Mouse (Mus musculus) limb, embryonic 10.5 days (tissue): Measurements from ENCODE around the gene Ntn1. TPM values are rescaled to one million over a fixed set of nuclear protein-coding genes. Genes with fewer than 3 reads are reported as not detected.

ENCODE experiments used
- DNase-seq: peaks from one replicate; pipeline ENCODE4 v3.0.0-alpha.2; 2017; ENCODE audit warnings: low spot score
- H3K27ac ChIP-seq: fragments of 300-500 bp; sonication (generic); 2 replicates; pipeline ENCODE4 v1.5.1; 2016; ENCODE audit warnings: mild to moderate bottlenecking
- H3K27me3 ChIP-seq: fragments of 300-500 bp; sonication (generic); 2 replicates; pipeline ENCODE4 v1.6.1; 2016; ENCODE audit warnings: low read depth, mild to moderate bottlenecking; ENCODE audit not compliant: poor library complexity, severe bottlenecking
- H3K36me3 ChIP-seq: fragments of 300-500 bp; sonication (generic); 2 replicates; pipeline ENCODE4 v1.6.1; 2016; ENCODE audit warnings: mild to moderate bottlenecking, moderate library complexity
- H3K4me1 ChIP-seq: fragments of 300-500 bp; sonication (generic); 2 replicates; pipeline ENCODE4 v1.6.1; 2016
- H3K4me3 ChIP-seq: fragments of 300-500 bp; sonication (generic); 2 replicates; pipeline ENCODE4 v1.5.1; 2016; ENCODE audit warnings: mild to moderate bottlenecking, moderate library complexity
- H3K9me3 ChIP-seq: fragments of 300-500 bp; sonication (generic); replicated peaks from 2 replicates; pipeline ENCODE4 v1.6.1; 2016; ENCODE audit warnings: mild to moderate bottlenecking
- WGBS: fragments of 180-500 bp; shearing (Covaris S2); methylation state at CpG from one replicate; pipeline ENCODE4 v1.1.7; 2016; 5-methylcytosine and 5-hydroxymethylcytosine counted together
- polyA plus RNA-seq: library from polyadenylated mRNA; unstranded; fragments of >200 nt; fragmentation: Nextera tagmentation; extraction: Ambion mirVana; gene quantifications from 2 replicates; pipeline ENCODE4 v1.2.1, GENCODE M21; 2016

Ntn1 gene
- polyA plus RNA-seq, 1 experiment from 2014 or later = 7.7 TPM

DNA sequence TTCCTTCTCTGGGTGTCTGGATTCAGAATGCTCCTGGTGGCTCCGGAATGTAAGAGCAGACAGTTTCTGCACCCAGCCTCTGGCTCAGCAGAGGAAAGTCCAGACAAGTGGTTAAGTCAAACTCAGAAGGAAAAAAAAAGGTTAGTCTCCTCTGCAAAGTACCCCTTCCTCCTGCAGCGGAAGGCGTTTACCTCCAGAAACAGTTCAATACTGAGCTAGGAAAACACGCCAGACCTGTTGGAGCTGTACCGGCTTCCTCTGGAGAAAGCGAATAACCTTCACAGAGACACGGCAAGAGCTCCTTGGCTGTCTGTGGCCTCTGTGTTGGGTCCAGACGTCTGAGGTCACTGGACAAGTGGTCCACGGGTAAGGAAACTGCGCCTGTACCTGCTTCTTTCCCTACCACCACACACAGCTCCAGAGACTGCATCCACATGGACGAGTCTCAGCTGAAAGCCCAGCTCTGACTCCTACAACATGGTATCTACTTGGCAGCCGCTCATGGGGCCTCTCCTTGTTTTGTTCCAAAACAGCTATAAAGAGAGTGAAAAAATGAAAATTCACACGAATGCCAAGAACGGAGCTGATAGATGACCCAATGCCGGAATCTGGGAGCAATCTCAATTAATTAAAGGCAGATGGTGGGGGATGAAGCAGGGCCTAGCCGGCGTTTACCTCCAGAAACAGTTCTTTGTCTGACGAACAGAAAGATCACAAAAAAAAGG lies 171.5 kb downstream of the Ntn1 start:
- Histone ChIP-seq H3K36me3 (no peaks in the 10 kb centered on the region), H3K4me3 (no peak overlapping the region), H3K4me1 (peaks cover 36% of the 10 kb centered on the region), H3K9me3 (no peaks in the 10 kb centered on the region), H3K27me3 (peaks cover 11% of the 10 kb centered on the region), H3K27ac (peak overlapping the region; percentile 84)
- DNase-seq = peak; percentile 52
- WGBS = 46% methylated on average over 18 of the region's 18 CpGs

DNA sequence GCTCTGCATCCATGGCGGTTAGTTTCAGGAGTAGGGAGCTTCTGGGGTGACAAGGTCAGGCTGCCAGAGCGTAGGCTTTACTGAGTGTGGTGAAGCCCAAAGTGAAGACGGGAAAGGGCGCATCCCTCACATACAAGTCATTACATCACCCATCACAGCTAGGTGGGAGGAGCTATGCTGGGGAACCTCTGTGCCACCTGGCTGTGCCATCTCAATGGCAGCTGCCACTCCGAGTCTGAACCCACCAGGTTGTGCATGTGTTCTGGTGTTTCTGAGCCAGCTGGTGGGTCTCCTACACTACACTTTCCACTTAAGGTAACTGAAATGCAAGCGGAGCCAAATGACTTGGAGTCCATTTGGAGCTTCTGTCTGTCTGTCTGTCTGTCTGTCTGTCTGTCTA lies 172.8 kb downstream of the Ntn1 start:
- H3K27ac ChIP-seq = no peak overlapping the region
- no peaks in the 10 kb centered on the region for H3K9me3 ChIP-seq
- no peaks in the 10 kb centered on the region for H3K36me3 ChIP-seq
- H3K27me3 ChIP-seq = peaks cover 6% of the 10 kb centered on the region; the same call in 1 of the 2 replicates
- DNase-seq = no peak
- 90% methylated on average over 6 of the region's 6 CpGs for WGBS
- H3K4me3 ChIP-seq = no peak overlapping the region
- peaks cover 42% of the 10 kb centered on the region for H3K4me1 ChIP-seq

DNA sequence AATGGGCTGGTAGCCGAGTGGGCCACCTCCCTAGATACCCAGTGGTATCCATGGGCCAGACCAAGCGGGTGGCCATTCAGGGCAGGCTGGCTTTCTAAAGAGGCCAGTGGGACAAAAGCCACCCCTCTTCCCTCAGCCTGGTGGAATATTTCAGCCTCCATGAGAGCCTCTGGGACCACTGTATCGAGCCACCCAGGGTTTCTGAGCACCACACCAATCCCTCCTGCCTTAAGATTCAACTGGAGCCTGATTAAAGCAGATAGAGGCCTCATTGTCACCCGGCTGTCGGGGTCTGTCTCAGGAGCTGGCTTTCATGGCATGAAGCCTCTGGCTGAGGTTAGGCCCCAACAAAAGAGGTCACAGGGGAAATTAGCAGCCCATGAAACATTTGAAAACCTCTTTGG lies 174.0 kb downstream of the Ntn1 start:
- Histone ChIP-seq H3K36me3 (no peaks in the 10 kb centered on the region), H3K27me3 (peaks cover 6% of the 10 kb centered on the region; the same call in 1 of the 2 replicates), H3K4me1 (peaks cover 45% of the 10 kb centered on the region), H3K4me3 (no peak overlapping the region), H3K9me3 (no peaks in the 10 kb centered on the region), H3K27ac (peak overlapping the region; percentile 10)
- no peak for DNase-seq
- WGBS = 74% methylated on average over 5 of the region's 5 CpGs

DNA sequence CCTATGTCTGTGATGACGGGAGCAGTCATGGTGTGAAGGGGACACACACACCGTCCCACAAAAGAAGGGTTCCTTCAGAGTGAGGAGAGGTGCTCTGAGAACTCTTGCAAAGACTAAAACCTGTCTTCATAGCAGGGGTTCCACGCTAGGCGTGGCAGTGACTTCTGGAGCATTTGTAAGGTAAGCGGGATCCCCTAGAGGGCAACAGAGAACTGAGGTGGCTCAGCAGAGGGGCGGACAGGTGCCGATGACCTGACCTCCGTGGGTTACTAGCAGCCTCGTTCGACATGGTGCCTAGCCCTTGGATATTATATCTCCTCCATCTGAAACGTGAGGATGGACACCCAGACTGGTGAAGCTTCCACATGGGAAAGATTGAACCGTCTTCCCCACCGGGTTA lies 177.5 kb downstream of the Ntn1 start:
- H3K27ac ChIP-seq = no peak overlapping the region

DNA sequence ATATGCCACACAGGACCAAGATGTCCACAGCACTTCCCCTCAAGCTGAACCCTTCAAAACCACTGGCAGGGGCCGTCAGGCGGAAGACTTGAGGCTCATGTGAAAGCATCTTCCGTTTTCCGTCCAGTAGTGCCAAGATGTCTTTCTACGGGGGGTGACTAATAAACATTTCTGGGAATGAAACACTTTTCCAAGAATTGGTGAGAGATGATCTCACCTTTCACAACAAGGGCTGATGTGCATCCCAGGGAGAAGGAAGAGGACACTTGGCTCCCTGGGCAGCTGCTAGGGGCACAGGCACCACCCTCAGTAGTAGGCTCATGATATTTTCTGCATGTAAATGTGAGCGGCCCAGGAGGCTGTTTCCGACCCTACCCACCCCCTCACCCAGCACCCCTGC lies 178.4 kb downstream of the Ntn1 start:
- H3K4me3 ChIP-seq = no peak overlapping the region
- WGBS = 92% methylated on average over 7 of the region's 7 CpGs
- H3K27ac ChIP-seq = no peak overlapping the region
- no peaks in the 10 kb centered on the region for H3K9me3 ChIP-seq
- H3K4me1 ChIP-seq = peaks cover 73% of the 10 kb centered on the region
- no peak for DNase-seq
- H3K36me3 ChIP-seq = no peaks in the 10 kb centered on the region
- H3K27me3 ChIP-seq = peaks cover 8% of the 10 kb centered on the region; the same call in 1 of the 2 replicates

More for the DNA sequence above, 177.5 kb downstream of the Ntn1 start:
- Histone ChIP-seq H3K27me3 (peaks cover 6% of the 10 kb centered on the region; the same call in 1 of the 2 replicates), H3K4me3 (no peak overlapping the region), H3K9me3 (no peaks in the 10 kb centered on the region), H3K36me3 (no peaks in the 10 kb centered on the region), H3K4me1 (peaks cover 63% of the 10 kb centered on the region)
- 59% methylated on average over 13 of the region's 13 CpGs for WGBS
- DNase-seq = no peak

DNA sequence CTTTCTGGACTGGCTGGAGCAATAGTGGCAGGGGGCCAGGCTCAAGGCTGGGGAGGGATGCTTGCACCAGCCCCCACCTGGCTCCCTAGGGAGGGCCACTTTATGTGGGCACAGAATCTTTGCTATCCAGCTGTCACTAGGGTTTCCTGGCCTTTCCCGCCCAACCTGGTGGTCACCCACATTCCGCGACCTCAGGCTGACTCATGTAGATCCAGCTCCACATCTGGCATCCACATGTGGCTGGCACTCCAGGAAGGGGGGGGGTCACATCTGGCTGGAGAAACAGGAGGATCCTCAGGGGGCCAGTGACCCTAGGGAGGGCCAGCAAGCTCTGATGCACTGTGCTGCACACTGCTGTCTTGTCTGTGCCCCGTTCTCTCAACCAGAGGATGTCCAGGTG lies 179.9 kb downstream of the Ntn1 start:
- Histone ChIP-seq H3K4me3 (no peak overlapping the region), H3K4me1 (peaks cover 76% of the 10 kb centered on the region), H3K36me3 (no peaks in the 10 kb centered on the region), H3K27me3 (peaks cover 13% of the 10 kb centered on the region; the same call in 1 of the 2 replicates), H3K27ac (peak overlapping the region; percentile 73), H3K9me3 (no peaks in the 10 kb centered on the region)
- DNase-seq = peak; percentile 84
- 26% methylated on average over 4 of the region's 4 CpGs for whole genome bisulfite sequencing

DNA sequence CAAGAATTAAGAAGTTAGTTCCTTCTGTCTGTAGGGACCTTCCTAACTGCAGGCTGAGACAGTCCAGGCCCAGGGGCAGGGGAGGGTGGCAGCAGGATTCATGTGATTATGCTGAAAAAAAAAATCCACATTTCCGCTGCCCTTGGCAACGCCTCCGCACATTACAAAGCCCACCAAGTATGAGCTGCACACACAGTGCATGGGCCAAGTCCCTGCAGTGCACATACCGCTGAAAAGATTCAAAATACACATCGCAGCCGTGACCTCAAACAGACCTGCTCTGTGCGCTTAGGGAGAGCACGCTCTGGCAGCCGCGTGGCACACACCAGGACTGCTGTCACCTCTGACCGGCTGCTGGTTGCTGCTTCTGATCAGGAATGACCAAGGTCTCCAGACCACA lies 184.6 kb downstream of the Ntn1 start:
- no peak overlapping the region for H3K4me3 ChIP-seq
- H3K9me3 ChIP-seq = no peaks in the 10 kb centered on the region
- peak overlapping the region; percentile 81 for H3K27ac ChIP-seq
- H3K36me3 ChIP-seq = no peaks in the 10 kb centered on the region; the same call in 1 of the 2 replicates
- WGBS = 95% methylated on average over 11 of the region's 11 CpGs
- no peak for DNase-seq
- 0 out of 2 replicates have a peak, but pooled peaks cover 18% of the 10 kb centered on the region for H3K27me3 ChIP-seq
- H3K4me1 ChIP-seq = peaks cover 99% of the 10 kb centered on the region

DNA sequence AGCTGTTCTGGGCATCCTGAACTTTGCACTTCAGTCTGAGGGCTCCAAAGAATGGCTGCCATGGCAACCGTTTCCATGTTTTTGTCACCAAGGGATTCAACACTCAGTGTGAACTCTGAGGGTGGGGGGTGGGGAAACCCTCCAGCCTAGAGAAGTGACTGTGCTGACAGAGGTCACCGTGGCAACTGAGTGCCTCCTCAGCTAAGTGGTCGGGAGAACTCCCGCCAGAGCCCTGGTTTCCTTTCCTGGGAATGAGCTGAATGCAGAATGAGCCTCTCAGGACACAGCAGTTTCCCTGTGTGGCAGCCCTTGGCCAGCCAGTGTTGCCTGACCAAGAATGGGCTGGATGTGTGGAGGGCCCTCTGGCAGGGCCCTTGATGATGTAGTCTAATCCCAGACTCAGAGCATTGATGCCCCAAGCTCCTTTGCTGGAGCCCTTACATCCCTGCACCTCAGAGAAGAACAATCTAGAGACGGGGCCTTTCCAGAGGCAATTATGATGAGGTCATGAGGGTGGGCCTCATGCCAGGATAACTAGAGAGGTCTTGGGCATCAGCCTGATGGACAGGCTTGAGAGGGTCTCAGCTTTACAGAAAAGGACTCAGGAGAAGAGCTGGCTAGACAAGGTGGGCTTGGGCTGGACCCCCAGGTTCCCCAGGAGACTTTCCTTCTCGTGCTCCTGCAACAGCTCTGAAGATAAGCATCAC lies 185.3 kb downstream of the Ntn1 start:
- no peaks in the 10 kb centered on the region for H3K9me3 ChIP-seq
- H3K36me3 ChIP-seq = no peaks in the 10 kb centered on the region; the same call in 1 of the 2 replicates
- peaks cover 99% of the 10 kb centered on the region for H3K4me1 ChIP-seq
- H3K27me3 ChIP-seq = 0 out of 2 replicates have a peak, but pooled peaks cover 18% of the 10 kb centered on the region
- 43% methylated on average over 6 of the region's 6 CpGs for WGBS
- H3K4me3 ChIP-seq = peak overlapping the region; percentile 6; the same call in 1 of the 2 replicates
- DNase-seq = peak; percentile 69
- peak overlapping the region; percentile 81 for H3K27ac ChIP-seq

DNA sequence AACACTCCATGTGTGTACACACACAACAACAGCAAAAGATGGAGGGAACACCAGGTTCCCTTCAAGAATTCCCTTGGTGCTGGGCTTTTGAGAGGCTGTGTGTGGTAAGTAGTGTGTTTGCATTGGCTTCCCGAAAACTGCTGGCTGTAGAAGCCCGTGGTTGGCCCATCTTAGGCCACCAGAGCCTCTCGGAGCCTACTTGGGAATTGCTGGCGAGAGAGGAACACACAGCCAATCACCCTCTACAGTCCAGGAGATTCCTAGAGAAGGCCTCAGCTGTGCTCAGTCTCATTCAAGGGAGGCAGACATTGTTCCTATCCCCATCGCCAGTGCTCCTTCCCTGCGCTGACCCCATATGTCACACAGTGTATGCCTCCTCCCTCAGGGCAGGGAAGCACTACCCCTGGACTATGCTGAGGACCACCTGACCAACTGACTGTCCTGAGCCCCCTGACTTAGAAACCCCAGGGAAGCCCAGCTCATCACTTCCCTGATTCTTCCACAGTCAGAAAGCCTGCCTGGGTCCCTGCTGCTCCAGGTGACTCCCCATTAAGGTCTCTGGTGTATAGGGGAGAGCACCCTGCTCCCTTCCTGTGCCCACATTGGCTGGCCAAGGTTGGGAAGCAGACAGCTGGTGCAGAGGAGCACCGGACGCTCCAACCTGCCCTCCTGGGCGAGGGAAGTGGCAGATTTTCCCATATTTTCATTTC lies 186.0 kb downstream of the Ntn1 start:
- no peak overlapping the region for H3K4me3 ChIP-seq
- H3K4me1 ChIP-seq = peaks cover 96% of the 10 kb centered on the region
- peak overlapping the region; percentile 81 for H3K27ac ChIP-seq

DNA sequence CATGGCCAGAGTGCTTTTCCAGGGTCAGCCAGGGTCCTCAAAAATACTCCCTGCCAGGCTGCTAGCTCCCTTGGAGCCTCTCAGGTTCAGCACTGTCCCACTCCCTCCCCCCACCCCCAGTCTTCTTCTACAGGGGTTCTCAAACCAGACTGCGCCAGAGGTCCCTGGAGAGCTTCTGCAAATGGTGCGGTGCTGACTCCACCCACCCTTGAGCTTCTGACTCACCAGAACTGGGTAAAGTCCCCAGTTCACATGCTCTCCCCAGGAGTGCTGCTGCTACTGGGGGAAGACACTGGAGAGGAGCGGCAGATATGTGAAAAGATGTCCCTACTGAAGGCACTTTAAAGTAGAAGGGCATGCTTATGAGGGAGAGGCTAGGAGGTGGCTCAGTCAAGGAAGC lies 186.7 kb downstream of the Ntn1 start:
- Histone ChIP-seq H3K4me3 (no peak overlapping the region), H3K36me3 (no peaks in the 10 kb centered on the region; the same call in 1 of the 2 replicates), H3K9me3 (no peaks in the 10 kb centered on the region), H3K27ac (no peak overlapping the region), H3K4me1 (peaks cover 88% of the 10 kb centered on the region), H3K27me3 (0 out of 2 replicates have a peak, but pooled peaks cover 18% of the 10 kb centered on the region)
- DNase-seq = no peak
- 67% methylated on average over 3 of the region's 3 CpGs for WGBS

More for the DNA sequence above, 186.0 kb downstream of the Ntn1 start:
- Histone ChIP-seq H3K27me3 (0 out of 2 replicates have a peak, but pooled peaks cover 18% of the 10 kb centered on the region), H3K9me3 (no peaks in the 10 kb centered on the region), H3K36me3 (no peaks in the 10 kb centered on the region; the same call in 1 of the 2 replicates)
- no peak for DNase-seq
- WGBS = 87% methylated on average over 9 of the region's 9 CpGs

DNA sequence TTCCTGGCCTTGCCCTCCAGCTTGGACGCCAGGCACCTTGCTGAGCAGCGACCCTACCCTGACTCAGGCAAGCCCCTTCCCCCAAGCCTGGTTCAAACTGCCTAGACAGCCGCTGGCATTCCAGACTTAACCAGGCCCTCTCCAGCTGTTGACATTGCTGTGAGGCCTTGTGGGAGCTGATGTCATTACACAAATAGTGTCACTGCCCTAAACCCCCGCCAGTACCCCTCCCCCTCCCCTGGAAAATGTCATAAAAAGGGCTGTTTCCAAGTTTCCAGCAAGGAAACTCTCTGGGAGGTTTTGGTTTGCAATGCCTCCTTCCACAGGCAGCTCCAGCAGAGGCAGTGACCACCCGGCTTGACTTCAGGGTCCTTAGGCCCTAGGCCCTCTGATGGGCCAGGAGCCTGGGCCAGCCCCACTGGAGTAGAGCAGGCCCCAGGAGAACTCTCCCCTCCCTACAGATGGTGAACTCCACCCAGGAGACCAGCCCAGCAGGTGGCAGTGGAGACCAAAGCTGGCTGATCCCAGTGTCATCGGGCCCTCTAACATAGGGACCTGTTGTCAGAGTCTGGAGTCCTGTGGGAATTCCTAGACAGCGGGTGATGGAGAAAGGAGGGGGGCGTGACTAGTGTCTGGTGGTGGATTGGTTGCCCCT lies 188.6 kb downstream of the Ntn1 start:
- Histone ChIP-seq H3K4me3 (no peak overlapping the region), H3K4me1 (peaks cover 80% of the 10 kb centered on the region), H3K9me3 (no peaks in the 10 kb centered on the region), H3K27me3 (0 out of 2 replicates have a peak, but pooled peaks cover 14% of the 10 kb centered on the region), H3K36me3 (no peaks in the 10 kb centered on the region; the same call in 1 of the 2 replicates), H3K27ac (peak overlapping the region; percentile 81)
- WGBS = 44% methylated on average over 8 of the region's 8 CpGs
- DNase-seq = no peak

DNA sequence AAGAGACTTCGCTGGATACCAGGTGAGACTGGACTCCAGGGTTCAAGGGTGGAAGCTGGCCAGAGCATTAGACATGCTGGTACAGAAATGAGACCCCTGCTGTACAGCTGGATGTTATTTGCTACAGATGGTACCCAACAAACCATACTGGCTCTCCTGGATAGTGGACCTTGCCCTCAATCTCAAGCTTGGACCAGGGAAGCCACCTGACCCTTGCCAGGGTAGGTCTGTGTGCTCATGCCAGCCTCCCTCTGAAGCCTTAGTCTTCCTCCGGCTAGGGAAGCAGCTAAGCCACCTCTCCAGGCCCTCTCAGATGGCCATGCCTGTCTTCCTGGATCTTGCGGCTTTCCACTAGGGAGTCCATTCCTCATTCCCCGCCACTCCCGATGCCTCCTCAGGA lies 189.9 kb downstream of the Ntn1 start:
- 0 out of 2 replicates have a peak, but pooled peaks cover 14% of the 10 kb centered on the region for H3K27me3 ChIP-seq
- H3K9me3 ChIP-seq = no peaks in the 10 kb centered on the region
- DNase-seq = no peak
- H3K4me3 ChIP-seq = no peak overlapping the region
- H3K27ac ChIP-seq = peak overlapping the region; percentile 81
- H3K4me1 ChIP-seq = peaks cover 70% of the 10 kb centered on the region
- 94% methylated on average over 5 of the region's 5 CpGs for WGBS
- no peaks in the 10 kb centered on the region; the same call in 1 of the 2 replicates for H3K36me3 ChIP-seq
